7 mouse cellular contexts compared by ENCODE assay signal in genomic region chr2:147688742-147689141, GRCm38 (mm10).
DNase-seq lines count a peak whose midpoint lies in the region.

No protein-coding gene starts in this region.

- DNase-seq in left cerebral cortex, postnatal 4 days: peak; percentile 70
- DNase-seq in left cerebral cortex, adult 8-10 months (ENCODE audit: low spot score in 2 of 2): no peak
- peak; percentile 14 to 82 for DNase-seq in adrenal gland, adult (ENCODE audit: inconsistent age in 2 of 2, low spot score in 1 of 2)
- peak; percentile 65 for DNase-seq in embryo, embryonic 9.5 days (ENCODE audit: extremely low spot score)
- DNase-seq in kidney, postnatal 25 days: peak; percentile 35 to 61
- DNase-seq in retina, postnatal 7 days (ENCODE audit: low read depth, low spot score): peak; percentile 6
- no peak for DNase-seq in spleen, postnatal 14 days (ENCODE audit: low spot score in 2 of 2)

- intact Hi-C loops in left cerebral cortex, postnatal 4 days (cut with DNase I): no loop called here

Comparison
In these comparisons a context has a peak if more than half of its experiments do, and no peak if none do; other contexts are left out.
1. DNase-seq: peak in left cerebral cortex, postnatal 4 days (single experiment), adrenal gland, adult (2 of 2), embryo, embryonic 9.5 days (single experiment), kidney, postnatal 25 days (2 of 2) and retina, postnatal 7 days (single experiment); none in left cerebral cortex, adult 8-10 months (0 of 2) and spleen, postnatal 14 days (0 of 2).